Mouse (Mus musculus): ENCODE results near the gene Cic.

Cic gene

GRCm38 (mm10) chr7:25269029-25269428 is 1.5 kb downstream of the Cic start:
- no peak for DNase-seq (ENCODE audit: low read depth in 1 of 2, low spot score in 2 of 2)

- DNase-seq (ENCODE audit: low read depth in 1 of 2, low spot score in 2 of 2), result no peak
Measured at GRCm38 (mm10) chr7:25269545-25270271, 2.2 kb downstream of the Cic start.

- DNase-seq (ENCODE audit: low read depth in 1 of 2, low spot score in 2 of 2), result no peak
Measured at GRCm38 (mm10) chr7:25270652-25271633, 3.4 kb downstream of the Cic start.

- no peak for DNase-seq (ENCODE audit: low read depth in 1 of 2, low spot score in 2 of 2)
Measured at GRCm38 (mm10) chr7:25271651-25272444, 4.3 kb downstream of the Cic start.

- DNase-seq (ENCODE audit: low read depth in 1 of 2, low spot score in 2 of 2), result no peak
Measured at GRCm38 (mm10) chr7:25272445-25273258, 5.1 kb downstream of the Cic start.

- no peak for DNase-seq (ENCODE audit: low read depth in 1 of 2, low spot score in 2 of 2)
Measured at GRCm38 (mm10) chr7:25273259-25274241, 6.0 kb downstream of the Cic start.

GRCm38 (mm10) chr7:25274571-25274970 is 7.1 kb downstream of the Cic start:
- no peak for DNase-seq (ENCODE audit: low read depth in 1 of 2, low spot score in 2 of 2)

GRCm38 (mm10) chr7:25274996-25275395 is 7.5 kb downstream of the Cic start:
- DNase-seq (ENCODE audit: low read depth in 1 of 2, low spot score in 2 of 2), result no peak

- DNase-seq (ENCODE audit: low read depth in 1 of 2, low spot score in 2 of 2), result no peak
Measured at GRCm38 (mm10) chr7:25275555-25276298, 8.2 kb downstream of the Cic start.

GRCm38 (mm10) chr7:25277405-25277804 is 9.9 kb downstream of the Cic start:
- DNase-seq (ENCODE audit: low read depth in 1 of 2, low spot score in 2 of 2), result no peak

- DNase-seq (ENCODE audit: low read depth in 1 of 2, low spot score in 2 of 2), result no peak
Measured at GRCm38 (mm10) chr7:25277998-25278340, 10.5 kb downstream of the Cic start.

GRCm38 (mm10) chr7:25278341-25279075 is 11.0 kb downstream of the Cic start:
- DNase-seq (ENCODE audit: low read depth in 1 of 2, low spot score in 2 of 2), result peak in 1 of 2 experiments; percentile 46

- peak; percentile 68 to 82 for DNase-seq (ENCODE audit: low read depth in 1 of 2, low spot score in 2 of 2)
Measured at GRCm38 (mm10) chr7:25279076-25279860, 11.8 kb downstream of the Cic start.

GRCm38 (mm10) chr7:25279861-25280791 is 12.6 kb downstream of the Cic start:
- no peak for DNase-seq (ENCODE audit: low read depth in 1 of 2, low spot score in 2 of 2)

GRCm38 (mm10) chr7:25281166-25281733 is 13.7 kb downstream of the Cic start:
- DNase-seq (ENCODE audit: low read depth in 1 of 2, low spot score in 2 of 2), result no peak
